Mouse (Mus musculus) thymus, adult 2 months (tissue): ENCODE measurements at regions not wholly inside any gene's neighbourhood (a gene's known extent, or its start where the extent isn't known, plus 50 kb on each side); places are given as distances from the start of the nearest gene placed in this dataset.

Source experiments
- DNase-seq: peaks from one replicate; pipeline ENCODE4 v3.0.0; 2021
- H3K27ac ChIP-seq: fragments of 200-500 bp; 2 replicates; pipeline ENCODE4 v1.5.1; 2012; ENCODE audit warnings: low read length, control low read depth; ENCODE audit not compliant: control insufficient read depth, insufficient read depth
- H3K27me3 ChIP-seq: fragments of 200-500 bp; 2 replicates; pipeline ENCODE4 v1.6.1; 2012; ENCODE audit warnings: mild to moderate bottlenecking, low read length, moderate library complexity, mixed read lengths; ENCODE audit not compliant: control insufficient read depth, insufficient read depth
- H3K36me3 ChIP-seq: fragments of 200-500 bp; 2 replicates; pipeline ENCODE4 v1.6.1; 2012; ENCODE audit warnings: mild to moderate bottlenecking, low read length, moderate library complexity; ENCODE audit not compliant: control insufficient read depth, insufficient read depth
- H3K4me1 ChIP-seq: fragments of 200-500 bp; replicated peaks from 2 replicates; pipeline ENCODE4 v1.6.1; 2012; ENCODE audit warnings: low read length; ENCODE audit not compliant: control insufficient read depth, insufficient read depth
- H3K4me3 ChIP-seq: fragments of 200-500 bp; 2 replicates; pipeline ENCODE4 v1.5.1; 2012; ENCODE audit warnings: mild to moderate bottlenecking, low read length, control low read depth, moderate library complexity; ENCODE audit not compliant: control insufficient read depth, insufficient read depth
- CTCF ChIP-seq: fragments of 200-500 bp; IDR thresholded peaks from 2 replicates; pipeline ENCODE4 v1.5.1; 2012; ENCODE audit warnings: mild to moderate bottlenecking, control low read depth, low read length, moderate library complexity, borderline replicate concordance; ENCODE audit not compliant: control insufficient read depth, poor library complexity, insufficient read depth; ENCODE audit errors: extremely low read depth
- POLR2A ChIP-seq: fragments of 200-500 bp; IDR thresholded peaks from 2 replicates; pipeline ENCODE4 v1.6.1; 2012; ENCODE audit warnings: mild to moderate bottlenecking, low read length, control low read depth, moderate library complexity; ENCODE audit not compliant: control insufficient read depth, poor library complexity, insufficient read depth; ENCODE audit errors: extremely low read depth
- WGBS: fragments of 180-500 bp; shearing (Covaris S2); methylation state at CpG from one replicate; pipeline ENCODE4 v1.1.7; 2018; 5-methylcytosine and 5-hydroxymethylcytosine counted together

- H3K27ac ChIP-seq, result no peak overlapping the region
- WGBS, result 9% methylated on average over 4 of the region's 4 CpGs
- H3K4me1 ChIP-seq, result no peaks in the 10 kb centered on the region
- H3K36me3 ChIP-seq, result no peaks in the 10 kb centered on the region
- no peak overlapping the region for H3K4me3 ChIP-seq
- no peaks in the 10 kb centered on the region for H3K27me3 ChIP-seq
- DNase-seq, result no peak
- no peak for TF ChIP-seq POLR2A
- TF ChIP-seq CTCF, result no peak
These were observed 580.7 kb upstream of the Nox3 start for GRCm38 (mm10) chr17:4276722-4277121.

GRCm38 (mm10) chr17:4278239-4278827, 582.3 kb upstream of the Nox3 start:
- H3K27ac ChIP-seq, result no peak overlapping the region
- WGBS, result 70% methylated on average over 4 of the region's 4 CpGs
- TF ChIP-seq POLR2A, result no peak
- no peak for TF ChIP-seq CTCF
- no peaks in the 10 kb centered on the region for H3K36me3 ChIP-seq
- DNase-seq, result no peak
- no peak overlapping the region for H3K4me3 ChIP-seq
- no peaks in the 10 kb centered on the region for H3K4me1 ChIP-seq
- H3K27me3 ChIP-seq, result no peaks in the 10 kb centered on the region

GRCm38 (mm10) chr17:4281451-4281850, 585.4 kb upstream of the Nox3 start:
- Histone ChIP-seq H3K27ac (no peak overlapping the region), H3K4me1 (no peaks in the 10 kb centered on the region), H3K27me3 (no peaks in the 10 kb centered on the region), H3K4me3 (no peak overlapping the region), H3K36me3 (no peaks in the 10 kb centered on the region)
- 91% methylated on average over 5 of the region's 5 CpGs for WGBS
- TF ChIP-seq POLR2A, result no peak
- no peak for TF ChIP-seq CTCF
- no peak for DNase-seq

- no peak for DNase-seq
These were observed 595.4 kb upstream of the Nox3 start for GRCm38 (mm10) chr17:4291418-4291817.

GRCm38 (mm10) chr17:4296521-4297155, 600.6 kb upstream of the Nox3 start:
- WGBS, result 96% methylated on average over 6 of the region's 6 CpGs
- Histone ChIP-seq H3K4me1 (no peaks in the 10 kb centered on the region; the same call in 1 of the 2 replicates), H3K4me3 (no peak overlapping the region), H3K27ac (no peak overlapping the region), H3K27me3 (no peaks in the 10 kb centered on the region), H3K36me3 (no peaks in the 10 kb centered on the region)
- TF ChIP-seq POLR2A, result no peak
- no peak for TF ChIP-seq CTCF
- no peak for DNase-seq

More at GRCm38 (mm10) chr17:4291418-4291817, 595.4 kb upstream of the Nox3 start:
- Histone ChIP-seq H3K36me3 (no peaks in the 10 kb centered on the region), H3K4me1 (no peaks in the 10 kb centered on the region), H3K27me3 (no peaks in the 10 kb centered on the region), H3K27ac (no peak overlapping the region), H3K4me3 (no peak overlapping the region)
- no peak for TF ChIP-seq CTCF
- TF ChIP-seq POLR2A, result no peak
- 89% methylated on average over 2 of the region's 2 CpGs for WGBS

GRCm38 (mm10) chr17:4297156-4297535, 601.1 kb upstream of the Nox3 start:
- Histone ChIP-seq H3K27ac (no peak overlapping the region), H3K27me3 (no peaks in the 10 kb centered on the region), H3K36me3 (no peaks in the 10 kb centered on the region), H3K4me3 (no peak overlapping the region), H3K4me1 (no peaks in the 10 kb centered on the region; the same call in 1 of the 2 replicates)
- WGBS, result 29% methylated on average over 1 of the region's 1 CpGs
- TF ChIP-seq POLR2A (no peak), CTCF (no peak)
- no peak for DNase-seq
